Mouse (Mus musculus): Measurements from ENCODE around the gene Hapln1. TPM values are rescaled to one million over a fixed set of nuclear protein-coding genes. Genes with fewer than 3 reads are reported as not detected.

The Hapln1 gene
- 0.94 and 1.0 TPM in 2 replicates for polyA plus RNA-seq (2012; rRNA removed; ENCODE audit: low replicate concordance)

GRCm38 (mm10) chr13:89539205-89539886, at the start of gene Hapln1:
TSS of gene Hapln1 (plus strand) at chr13:89539796.

Other genes with a start within 250 kb of the Hapln1 start
- 9.7 and 25.8 TPM in 2 replicates for gene Vcan, start 202.7 kb downstream of the Hapln1 start, polyA plus RNA-seq (2012; rRNA removed; ENCODE audit: low replicate concordance)

Measured in subcutaneous adipose tissue, adult 2 months (tissue).